Mouse (Mus musculus): ENCODE results near the gene Adgrl1.
A peak's percentile ranks its signal among the peaks of the same experiment; 100 is the strongest.

Gene Adgrl1

GRCm38 (mm10) chr8:83901566-83902485 lies 1.9 kb downstream of the Adgrl1 start:
- DNase-seq: no peak

DNA sequence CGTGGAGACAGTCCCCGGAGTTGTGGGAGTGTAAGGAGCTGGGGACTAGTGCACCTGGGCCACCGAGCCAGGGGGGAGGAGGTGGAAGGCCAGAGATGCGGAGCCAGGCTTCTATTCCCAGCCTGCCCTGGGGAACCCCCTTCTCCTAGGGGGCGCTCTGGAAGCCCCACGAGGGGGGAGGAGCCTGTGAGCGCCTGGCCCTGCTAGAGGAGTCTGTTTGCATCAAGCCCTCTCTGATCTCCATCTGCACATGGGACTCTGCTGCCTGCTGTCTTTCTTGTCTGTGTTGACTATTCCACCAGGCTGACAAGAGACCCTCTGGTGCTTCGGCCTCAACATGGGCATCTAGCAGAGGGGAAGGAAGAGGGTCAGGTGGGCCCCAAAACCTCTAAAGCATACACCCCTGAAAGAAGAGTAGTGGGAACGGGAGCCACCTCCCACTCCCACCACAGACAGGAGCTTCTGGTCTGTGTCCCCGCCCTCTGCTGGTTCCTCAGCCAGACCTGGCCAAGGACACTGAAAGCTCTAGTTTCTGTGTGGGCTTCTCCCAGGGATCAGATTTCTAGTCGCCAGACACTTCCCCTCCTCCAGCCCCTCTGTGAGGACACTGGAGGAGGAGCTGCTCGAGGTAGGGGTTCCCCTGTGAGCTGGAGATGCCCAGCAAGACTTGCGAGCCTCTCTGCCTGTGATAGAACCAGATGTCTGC lies 3.2 kb downstream of the Adgrl1 start:
- DNase-seq: peak; percentile 42

DNA sequence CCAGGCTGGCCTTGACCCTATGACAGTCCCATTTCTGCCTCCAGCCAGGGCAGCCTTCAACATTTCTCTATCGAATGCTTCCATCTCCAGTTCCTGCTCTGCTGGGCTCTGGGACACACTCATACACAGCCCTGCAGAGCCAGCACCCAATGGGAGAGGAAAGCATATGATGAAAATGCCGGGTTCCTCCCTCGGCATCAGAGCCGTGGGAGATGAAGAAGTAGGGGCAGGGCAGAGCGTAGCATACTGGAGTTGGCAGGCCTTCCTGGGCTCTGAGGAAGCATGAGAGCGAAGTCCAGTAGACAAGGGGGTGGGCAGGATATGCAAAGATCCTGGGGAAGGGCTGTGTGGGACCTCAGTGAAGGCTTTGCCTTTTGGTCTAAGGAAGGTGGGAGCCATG lies 8.7 kb downstream of the Adgrl1 start:
- DNase-seq: peak; percentile 46

DNA sequence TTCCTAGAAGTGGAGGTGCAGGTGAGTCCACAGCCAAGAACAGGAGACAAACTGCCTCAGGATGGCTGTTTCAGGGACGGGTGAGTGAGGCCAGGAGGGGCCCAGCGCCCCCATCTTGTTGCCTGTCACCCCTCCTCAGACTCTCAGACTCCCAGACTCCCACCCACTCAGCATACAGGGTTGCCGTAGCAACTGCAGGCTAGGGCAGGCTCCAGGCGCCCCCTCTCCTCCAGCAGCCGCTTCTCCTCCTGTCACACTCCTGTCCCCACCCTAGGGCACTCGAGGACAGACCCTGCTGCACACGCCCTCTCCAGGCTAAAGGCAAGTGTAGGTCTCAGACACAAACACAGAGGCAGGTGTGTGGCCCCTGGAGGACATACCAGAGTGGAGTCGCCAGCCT lies 9.4 kb downstream of the Adgrl1 start:
- DNase-seq: peak; percentile 62

DNA sequence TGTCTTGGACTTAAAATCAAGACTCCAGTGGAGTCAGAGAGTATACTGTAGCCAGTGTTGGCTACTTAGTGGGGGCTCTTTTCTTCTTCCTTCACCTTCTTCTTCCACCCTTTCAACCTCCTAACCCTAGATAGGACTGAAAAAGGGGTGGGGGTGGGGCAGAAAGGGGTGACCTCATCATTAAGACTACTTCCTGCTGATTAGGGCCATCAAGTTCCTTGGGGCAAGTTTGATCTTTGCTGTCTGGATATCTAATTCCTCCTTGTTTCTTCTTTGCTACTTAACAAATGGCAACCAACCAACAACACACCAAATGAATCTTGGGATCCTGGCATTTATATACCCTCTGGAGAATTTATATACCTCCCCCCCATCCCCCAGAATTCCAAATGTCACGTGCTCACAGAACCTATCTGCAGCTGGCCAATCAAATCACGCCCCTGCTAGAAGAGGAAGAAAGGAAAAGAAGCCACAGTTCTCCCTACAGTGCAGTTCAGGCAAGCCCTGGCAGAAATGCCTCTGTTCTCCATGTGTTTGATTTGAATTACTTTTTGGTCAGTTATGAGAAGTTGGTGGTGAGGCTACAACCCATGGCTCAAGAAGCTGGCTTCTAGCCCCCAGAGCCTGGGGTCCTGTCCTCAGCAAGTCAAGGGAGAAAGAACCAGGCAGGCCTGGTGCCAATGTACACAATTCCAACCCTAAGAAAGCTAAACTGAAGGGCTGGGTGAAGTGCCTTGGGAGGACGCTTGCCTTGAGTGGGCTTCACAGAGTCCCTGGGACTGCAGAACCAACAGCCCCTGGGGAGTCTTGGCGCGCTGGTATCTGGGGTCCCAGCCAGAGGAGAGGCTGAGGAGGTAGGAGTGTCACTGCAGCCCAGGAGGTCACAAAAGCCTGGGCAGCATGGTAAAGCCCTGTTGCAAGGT lies 12.2 kb downstream of the Adgrl1 start:
- no peak for DNase-seq

GRCm38 (mm10) chr8:83914232-83914631 lies 14.3 kb downstream of the Adgrl1 start:
- no peak for DNase-seq

GRCm38 (mm10) chr8:83914860-83915259 lies 15.0 kb downstream of the Adgrl1 start:
- DNase-seq: no peak

GRCm38 (mm10) chr8:83916015-83916414 lies 16.1 kb downstream of the Adgrl1 start:
- DNase-seq: peak; percentile 73

DNA sequence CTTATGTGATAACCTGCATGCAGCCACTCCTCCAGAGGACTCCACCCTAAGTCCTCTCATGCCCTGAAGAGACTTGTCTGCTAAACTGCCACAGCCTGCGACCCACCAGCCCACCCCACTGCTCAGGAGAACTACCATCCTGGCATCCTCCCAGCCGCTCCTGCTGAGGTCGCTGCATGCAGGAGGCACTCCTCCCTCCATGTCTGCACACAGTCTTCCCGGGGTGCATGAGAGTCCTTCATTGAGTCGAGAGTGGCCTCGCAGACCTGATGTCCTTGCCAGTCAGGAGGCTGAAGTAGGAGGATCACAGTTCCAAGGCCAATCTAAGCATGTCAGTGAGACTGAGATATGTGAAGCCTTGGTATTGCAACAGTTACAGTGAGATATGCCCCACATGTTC lies 17.7 kb downstream of the Adgrl1 start:
- DNase-seq: no peak

- peak; percentile 81 for DNase-seq
Observed at GRCm38 (mm10) chr8:83921558-83921957, 21.7 kb downstream of the Adgrl1 start.

DNA sequence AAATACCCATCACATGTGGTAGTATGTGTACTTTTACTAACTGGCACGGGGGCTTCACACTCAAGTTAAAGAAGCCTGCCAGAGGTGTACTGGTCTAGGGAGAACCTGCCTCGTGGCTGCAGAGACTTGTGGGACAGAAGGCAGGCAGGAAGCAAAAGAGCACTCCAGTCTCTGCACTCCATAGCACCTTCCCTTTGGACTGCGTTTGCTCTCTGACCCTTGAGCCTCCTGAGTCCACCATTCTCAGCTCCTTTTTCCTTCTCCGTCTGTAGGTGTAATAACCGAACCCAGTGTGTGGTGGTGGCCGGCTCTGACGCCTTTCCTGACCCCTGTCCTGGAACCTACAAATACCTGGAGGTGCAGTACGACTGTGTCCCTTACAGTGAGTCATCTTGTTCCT lies 22.8 kb downstream of the Adgrl1 start:
- no peak for DNase-seq

DNA sequence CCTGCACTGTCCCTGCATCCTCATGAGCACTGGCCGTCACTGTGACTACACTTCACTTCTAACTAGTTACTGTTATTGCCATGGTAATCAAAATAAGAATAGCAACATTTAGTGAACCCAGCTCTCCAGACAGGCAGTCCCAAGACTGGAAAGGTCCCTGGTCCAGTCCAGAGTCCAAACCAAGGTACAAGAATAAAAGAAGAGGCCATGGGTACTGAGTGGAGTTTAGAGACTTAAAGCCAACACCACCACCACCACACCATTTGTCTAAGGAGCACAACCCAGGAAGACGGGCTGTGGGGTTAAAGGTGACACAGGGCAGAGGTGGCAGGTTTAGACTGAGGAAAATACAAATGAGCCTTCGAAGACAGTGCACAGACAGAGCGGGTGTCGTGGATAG lies 24.7 kb downstream of the Adgrl1 start:
- no peak for DNase-seq

GRCm38 (mm10) chr8:83926266-83926665 lies 26.4 kb downstream of the Adgrl1 start:
- DNase-seq: no peak

DNA sequence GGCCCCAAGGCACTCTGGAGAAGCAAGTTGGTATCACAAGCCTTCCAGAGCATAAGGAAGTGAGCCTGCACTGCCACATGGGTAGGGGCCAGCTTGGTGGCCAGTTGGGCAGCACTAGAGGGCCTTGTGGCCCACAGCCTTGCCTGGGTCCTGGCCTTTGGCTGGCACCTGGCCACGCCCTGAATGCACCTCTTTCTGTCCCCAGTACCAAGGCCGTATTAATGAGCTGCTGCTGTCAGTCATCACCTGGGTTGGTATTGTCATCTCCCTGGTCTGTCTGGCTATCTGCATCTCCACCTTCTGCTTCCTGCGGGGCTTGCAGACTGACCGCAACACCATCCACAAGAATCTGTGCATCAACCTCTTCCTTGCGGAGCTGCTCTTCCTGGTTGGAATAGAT lies 34.3 kb downstream of the Adgrl1 start:
- no peak for DNase-seq

- no peak for DNase-seq
Observed at GRCm38 (mm10) chr8:83934994-83935393, 35.1 kb downstream of the Adgrl1 start.

DNA sequence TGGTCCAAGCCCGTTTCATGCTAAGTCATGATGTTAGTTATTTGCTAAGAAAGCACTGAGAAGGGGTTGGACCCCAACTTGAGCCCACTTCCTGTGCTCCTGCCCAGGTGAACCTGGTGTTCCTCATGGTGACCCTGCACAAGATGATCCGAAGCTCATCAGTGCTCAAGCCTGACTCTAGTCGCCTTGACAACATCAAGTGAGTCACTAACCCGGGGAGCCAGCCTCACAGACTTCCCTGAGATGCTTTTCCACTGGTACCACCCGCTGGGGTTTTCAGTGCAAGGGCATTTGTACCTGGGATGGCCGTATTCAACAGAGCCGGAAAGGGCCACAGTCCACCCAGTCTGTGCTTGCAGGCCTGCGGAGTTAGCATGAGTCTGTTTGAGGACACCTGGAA lies 35.5 kb downstream of the Adgrl1 start:
- no peak for DNase-seq

DNA sequence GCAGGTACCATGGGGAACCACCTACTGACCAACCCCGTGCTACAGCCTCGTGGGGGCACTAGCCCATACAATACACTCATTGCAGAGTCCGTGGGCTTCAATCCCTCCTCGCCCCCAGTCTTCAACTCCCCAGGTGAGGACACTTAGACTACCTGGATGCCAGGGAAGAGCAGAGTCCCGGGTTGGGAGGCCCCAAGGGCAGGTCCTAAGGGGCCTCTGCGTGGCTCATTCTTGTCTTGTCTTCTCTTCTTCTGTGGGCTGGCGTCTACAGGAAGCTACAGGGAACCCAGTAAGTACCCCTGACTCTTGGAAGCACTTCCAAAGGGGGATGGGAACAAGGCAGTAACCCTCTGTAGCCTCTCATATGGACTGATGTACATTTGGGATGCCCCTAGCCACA lies 37.7 kb downstream of the Adgrl1 start:
- DNase-seq: no peak

- DNase-seq: no peak
Observed at GRCm38 (mm10) chr8:83938330-83938729, 38.4 kb downstream of the Adgrl1 start.

- DNase-seq: no peak
Observed at GRCm38 (mm10) chr8:83941066-83941677, 41.3 kb downstream of the Adgrl1 start.

DNA sequence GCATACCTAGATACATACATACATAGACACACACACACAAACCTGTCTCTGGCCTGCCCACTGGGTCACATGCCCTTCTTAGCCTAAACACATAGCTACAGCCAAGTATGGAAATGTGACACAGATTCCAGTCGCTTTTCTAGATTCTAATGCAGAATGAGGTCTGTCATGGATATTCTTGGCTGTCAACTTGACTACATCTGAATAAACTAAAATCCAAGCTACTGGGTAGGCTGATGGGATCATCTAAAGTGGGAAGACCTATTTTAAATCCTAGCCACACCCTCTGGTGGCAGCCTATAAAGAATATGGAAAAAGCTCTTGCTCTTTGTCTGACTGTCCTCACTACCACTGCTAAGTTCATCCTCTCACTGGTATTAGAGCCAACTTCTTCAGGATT lies 42.5 kb downstream of the Adgrl1 start:
- DNase-seq: no peak

GRCm38 (mm10) chr8:83945540-83945939 lies 45.6 kb downstream of the Adgrl1 start:
- no peak for DNase-seq

- DNase-seq: no peak
Observed at GRCm38 (mm10) chr8:83954749-83955105, 54.8 kb downstream of the Adgrl1 start.
